In genomic region chr7:70501821-70502220, GRCm38 (mm10) we compare ENCODE assay signal across 25 mouse cellular contexts.
A peak's percentile ranks its signal among the peaks of the same experiment; 100 is the strongest.
DNase-seq lines count a peak whose midpoint lies in the region; ATAC-seq lines count a peak whose summit lies in the region.
"Had no signal": no experiment of that assay in that cellular context is flagged by ENCODE, and none has a peak within 500 bp of the region (broad histone marks: within the 10 kb centered on the region; RNA-seq: fewer than 3 reads in every experiment).

No protein-coding gene starts in this region.

- 62% methylated on average over 4 of the region's 4 CpGs for WGBS in kidney, embryonic 16.5 days
- WGBS in liver, embryonic 15.5 days (ENCODE audit: insufficient replicate concordance): 53% methylated on average over 4 of the region's 4 CpGs
- WGBS in liver, embryonic 11.5 days: 71% methylated on average over 4 of the region's 4 CpGs

- H3K36me3 ChIP-seq in kidney, embryonic 16.5 days (ENCODE audit: insufficient read depth, low read length): no peaks in the 10 kb centered on the region
- H3K36me3 ChIP-seq in liver, embryonic 15.5 days (replicated peaks): no peaks in the 10 kb centered on the region
- H3K36me3 ChIP-seq in liver, embryonic 11.5 days (ENCODE audit: control insufficient read depth, insufficient read depth, low read length): no peaks in the 10 kb centered on the region
- H3K36me3 ChIP-seq: heart, embryonic 12.5 days; hindbrain, embryonic 13.5 days; liver, embryonic 13.5 days; lung, embryonic 15.5 days; midbrain, embryonic 10.5 days; stomach, embryonic 15.5 days had no signal

- no peak for ATAC-seq in kidney, embryonic 16.5 days (ENCODE audit: low FRiP score, low TSS enrichment)
- ATAC-seq in liver, embryonic 15.5 days (ENCODE audit: insufficient read depth): peak; percentile 31; the same call in 1 of the 2 replicates
- no peak for ATAC-seq in liver, embryonic 11.5 days (replicated peaks; ENCODE audit: low FRiP score)
- ATAC-seq: forebrain, embryonic 13.5 days; midbrain, embryonic 16.5 days had no signal

- H3K4me1 ChIP-seq in kidney, embryonic 16.5 days (ENCODE audit: insufficient read depth, low read length): peaks cover 23% of the 10 kb centered on the region
- 0 out of 2 replicates have a peak, but pooled peaks cover 3% of the 10 kb centered on the region for H3K4me1 ChIP-seq in liver, embryonic 15.5 days (replicated peaks)
- H3K4me1 ChIP-seq in liver, embryonic 11.5 days (replicated peaks; ENCODE audit: control insufficient read depth, insufficient read depth, low read length): peaks cover 15% of the 10 kb centered on the region
- H3K4me1 ChIP-seq: forebrain, embryonic 13.5 days had no signal

- no peak overlapping the region for H3K9ac ChIP-seq in kidney, embryonic 16.5 days (replicated peaks; ENCODE audit: low read length)
- no peak overlapping the region for H3K9ac ChIP-seq in liver, embryonic 15.5 days
- H3K9ac ChIP-seq in liver, embryonic 11.5 days (ENCODE audit: low read depth, low read length): no peak overlapping the region
- H3K9ac ChIP-seq: forebrain, embryonic 13.5 days; heart, embryonic 12.5 days; hindbrain, embryonic 13.5 days; liver, embryonic 13.5 days; lung, embryonic 15.5 days; stomach, embryonic 15.5 days had no signal

- no peak overlapping the region for H3K27ac ChIP-seq in kidney, embryonic 16.5 days (ENCODE audit: low read length)
- no peak overlapping the region for H3K27ac ChIP-seq in liver, embryonic 15.5 days (replicated peaks)
- no peak overlapping the region for H3K27ac ChIP-seq in liver, embryonic 11.5 days (ENCODE audit: low read depth, low read length)
- H3K27ac ChIP-seq: forebrain, embryonic 13.5 days; hindbrain, embryonic 13.5 days; liver, embryonic 13.5 days; lung, embryonic 15.5 days; midbrain, embryonic 10.5 days; stomach, embryonic 15.5 days had no signal

- DNase-seq in kidney, adult 8-10 months: peak; percentile 56 to 84
- DNase-seq in liver, embryonic 11.5 days (ENCODE audit: low spot score): no peak
- DNase-seq in kidney, postnatal 25 days: peak; percentile 14 to 50
- peak; percentile 51 for DNase-seq in yolk sac, embryonic 10.5 days (ENCODE audit: low spot score)
- DNase-seq in cerebellum, adult 8-10 months: no peak
- DNase-seq: adrenal gland, postnatal 36 days; cerebellum, adult 2 months; cerebellum, postnatal 36 days; gastrocnemius, postnatal 25 days; heart, adult 18-20 months; heart, postnatal 4 days; layer of hippocampus, adult 9-11 months; liver, embryonic 13.5 days; right cerebral cortex, postnatal 25 days; thymus, adult 18-20 months; thymus, postnatal 25 days had no signal

- H3K27me3 ChIP-seq in kidney, embryonic 16.5 days (ENCODE audit: insufficient read depth, low read length): no peaks in the 10 kb centered on the region
- H3K27me3 ChIP-seq in liver, embryonic 15.5 days: no peaks in the 10 kb centered on the region
- H3K27me3 ChIP-seq in liver, embryonic 11.5 days (replicated peaks; ENCODE audit: control insufficient read depth, insufficient read depth, low read length): no peaks in the 10 kb centered on the region
- H3K27me3 ChIP-seq: forebrain, embryonic 13.5 days; hindbrain, embryonic 13.5 days; liver, embryonic 13.5 days; lung, embryonic 15.5 days; stomach, embryonic 15.5 days had no signal

- H3K4me2 ChIP-seq in kidney, embryonic 16.5 days (replicated peaks; ENCODE audit: low read depth, low read length): no peak overlapping the region
- H3K4me2 ChIP-seq in liver, embryonic 15.5 days: no peak overlapping the region
- H3K4me2 ChIP-seq in liver, embryonic 11.5 days: no peak overlapping the region
- H3K4me2 ChIP-seq: forebrain, embryonic 13.5 days; heart, embryonic 12.5 days; hindbrain, embryonic 13.5 days; liver, embryonic 13.5 days; lung, embryonic 15.5 days; stomach, embryonic 15.5 days had no signal

- no peak overlapping the region for H3K4me3 ChIP-seq in kidney, embryonic 16.5 days (ENCODE audit: low read length)
- H3K4me3 ChIP-seq in liver, embryonic 15.5 days (replicated peaks): no peak overlapping the region
- no peak overlapping the region for H3K4me3 ChIP-seq in liver, embryonic 11.5 days (ENCODE audit: low read depth, low read length)
- H3K4me3 ChIP-seq: forebrain, embryonic 13.5 days; heart, embryonic 12.5 days; hindbrain, embryonic 13.5 days; liver, embryonic 13.5 days; lung, embryonic 15.5 days; midbrain, embryonic 10.5 days; stomach, embryonic 15.5 days had no signal

- H3K9me3 ChIP-seq in kidney, embryonic 16.5 days (ENCODE audit: low read length): no peaks in the 10 kb centered on the region
- no peaks in the 10 kb centered on the region for H3K9me3 ChIP-seq in liver, embryonic 15.5 days (replicated peaks)
- H3K9me3 ChIP-seq in liver, embryonic 11.5 days (ENCODE audit: control insufficient read depth, low read length): no peaks in the 10 kb centered on the region
- H3K9me3 ChIP-seq: forebrain, embryonic 13.5 days; heart, embryonic 12.5 days; hindbrain, embryonic 13.5 days; lung, embryonic 15.5 days; midbrain, embryonic 10.5 days; stomach, embryonic 15.5 days had no signal

Comparison
In these comparisons a context has a peak if more than half of its experiments do, and no peak if none do; other contexts are left out.
1. DNase-seq: peak in kidney, adult 8-10 months (2 of 2), kidney, postnatal 25 days (2 of 2) and yolk sac, embryonic 10.5 days (single experiment); none in liver, embryonic 11.5 days (single experiment) and cerebellum, adult 8-10 months (single experiment).